Mouse (Mus musculus): ENCODE results near the gene Rnf182.

DNA sequence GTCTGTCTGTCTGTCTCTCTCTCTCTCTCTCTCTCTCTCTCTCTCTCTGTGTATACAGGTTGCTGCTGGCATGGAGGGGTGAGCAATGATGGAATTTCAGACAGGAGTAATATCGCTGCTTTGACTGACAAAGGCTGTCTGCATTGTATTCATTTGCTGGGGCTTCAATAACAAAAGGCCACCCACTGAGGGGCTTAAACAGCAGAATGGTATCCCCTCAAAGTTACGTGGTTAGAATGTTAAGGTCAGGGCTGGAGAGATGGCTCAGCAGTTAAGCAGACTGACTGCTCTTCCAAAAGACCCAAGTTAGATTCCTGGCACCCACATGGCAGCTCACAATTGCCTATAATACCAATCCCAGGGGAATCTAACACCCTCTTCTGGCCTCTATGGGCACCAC is 30.2 kb upstream of the Rnf182 start:
- TF ChIP-seq CTCF (IDR thresholded peaks at IDR 0.05): no peak
- TF ChIP-seq EP300 (IDR thresholded peaks at IDR 0.05; ENCODE audit: insufficient read depth, low read depth, low read length): no peak
- no peak for TF ChIP-seq POLR2A (IDR thresholded peaks at IDR 0.05; ENCODE audit: insufficient read depth, low read depth, low read length)

Data from heart, adult 2 months (tissue).